Mouse (Mus musculus): ENCODE measurements around the gene Atxn1l. TPM values are rescaled to one million over a fixed set of nuclear protein-coding genes. Genes with fewer than 3 reads are reported as not detected.
"Not testable (repeated sequence)": the region's sequence is repeated elsewhere in the genome, so short reads cannot be mapped to it uniquely, and the experiment has no call there.

Gene Atxn1l
- 31.0 and 41.8 TPM in 2 replicates for total RNA-seq (2021)
- long read RNA-seq, full-length matches to known transcripts, result 1 of 16 reads
- long read RNA-seq, partial matches to known transcripts, result 1 of 16 reads
- long read RNA-seq, other reads (novel, unspliced or antisense), result 14 of 16 reads

DNA sequence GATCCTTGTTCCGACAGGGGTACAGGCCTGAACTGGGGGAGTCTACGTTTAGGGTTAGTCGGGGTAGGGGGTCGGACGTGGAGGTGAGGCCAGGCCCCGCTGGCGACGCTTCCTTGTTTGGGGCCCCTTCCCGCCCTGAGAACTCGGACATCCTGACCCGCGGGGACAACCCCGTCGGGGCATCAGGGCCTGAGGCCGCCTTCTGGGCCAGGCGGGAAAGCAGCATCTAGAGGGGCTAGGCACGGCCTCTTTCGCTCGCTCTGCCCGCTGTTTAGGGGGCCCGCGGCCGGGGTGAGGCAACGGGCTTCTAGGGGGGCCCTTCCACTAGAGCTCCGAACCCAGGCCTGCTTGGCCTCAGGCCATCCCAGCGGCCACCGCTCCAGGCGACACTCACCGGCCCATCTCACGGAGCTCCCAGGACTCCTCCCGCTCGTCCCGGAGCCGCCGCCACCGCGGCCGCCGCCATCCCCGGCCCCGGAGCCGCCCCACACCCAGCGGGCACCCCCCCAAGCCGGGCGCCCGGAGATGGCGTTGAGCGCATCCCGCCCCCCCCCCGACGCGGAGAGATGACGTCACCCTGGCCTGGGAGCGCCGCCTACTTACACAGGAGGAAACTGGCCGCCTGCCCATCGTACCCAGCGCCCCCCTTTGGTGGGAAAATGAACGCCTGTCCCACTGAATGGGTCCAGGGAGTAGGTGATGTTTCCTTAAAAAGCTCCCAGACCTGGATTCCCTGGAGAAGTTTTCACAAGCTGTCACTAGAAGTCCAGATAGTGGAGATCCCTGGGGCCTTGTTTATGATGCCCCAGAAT is at the start of gene Atxn1l:
Gene Atxn1l (minus strand): TSS at position 503 of the 812 bp plus-strand sequence.
- DNase-seq, result peak; percentile 87

DNA sequence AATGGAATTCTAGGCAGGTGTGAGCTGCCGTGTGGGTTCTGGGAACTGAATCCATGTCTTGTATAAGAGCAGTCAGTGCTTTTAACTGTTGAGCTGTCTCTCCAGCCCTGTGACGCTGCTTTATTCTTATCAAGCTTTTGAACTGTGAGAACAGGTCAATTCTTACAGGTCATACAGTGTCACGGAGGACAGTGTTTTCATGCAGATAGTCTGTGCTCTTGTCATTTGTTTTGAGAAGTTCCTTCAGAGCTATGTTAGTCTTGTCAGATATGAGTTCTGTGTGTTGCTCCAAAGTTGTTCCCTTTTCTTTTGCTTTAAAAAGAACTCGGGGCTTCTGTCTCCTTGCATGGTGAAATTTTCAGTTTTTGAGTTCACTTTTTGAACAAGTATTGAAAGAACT is 43.0 kb upstream of the Atxn1l start:
- DNase-seq, result no peak

DNA sequence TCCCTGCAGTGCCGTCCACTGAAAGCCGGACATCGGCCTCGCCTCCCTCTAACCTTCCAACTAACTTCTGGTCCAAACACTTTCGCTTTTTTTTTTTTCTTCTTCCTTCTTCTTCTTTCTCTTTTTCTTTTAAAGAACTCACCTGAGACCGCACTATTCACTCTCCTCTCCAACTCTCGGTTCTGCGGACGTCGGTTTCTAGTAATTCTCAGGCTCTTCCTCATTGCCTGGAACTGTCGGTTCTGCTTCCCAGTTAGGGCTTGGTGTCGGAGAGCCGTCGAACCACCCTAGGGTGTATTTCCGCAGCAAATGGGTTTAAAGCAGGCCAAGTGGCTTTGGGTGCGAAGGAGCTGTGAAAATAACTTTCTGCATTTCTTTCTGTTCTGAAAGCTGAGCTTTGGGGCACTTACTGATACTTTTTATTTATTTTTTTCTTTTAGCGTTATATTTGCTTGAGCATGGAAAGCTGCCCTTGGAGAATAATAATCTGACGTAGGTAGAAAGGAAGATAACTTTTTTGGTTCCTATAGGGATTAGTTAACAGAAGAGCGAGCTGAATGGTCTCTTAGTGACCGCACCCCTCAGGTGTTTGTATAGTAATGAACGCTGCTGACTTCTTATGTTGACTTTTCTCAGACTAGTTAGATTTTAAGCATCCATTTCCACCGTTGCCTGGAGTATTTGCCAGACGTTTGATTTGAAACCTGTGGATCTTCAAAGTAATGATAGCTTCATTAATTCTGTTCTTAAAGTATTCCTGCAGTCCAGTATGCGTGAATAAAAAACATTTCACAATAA is 42.1 kb upstream of the Atxn1l start:
- DNase-seq, result no peak

DNA sequence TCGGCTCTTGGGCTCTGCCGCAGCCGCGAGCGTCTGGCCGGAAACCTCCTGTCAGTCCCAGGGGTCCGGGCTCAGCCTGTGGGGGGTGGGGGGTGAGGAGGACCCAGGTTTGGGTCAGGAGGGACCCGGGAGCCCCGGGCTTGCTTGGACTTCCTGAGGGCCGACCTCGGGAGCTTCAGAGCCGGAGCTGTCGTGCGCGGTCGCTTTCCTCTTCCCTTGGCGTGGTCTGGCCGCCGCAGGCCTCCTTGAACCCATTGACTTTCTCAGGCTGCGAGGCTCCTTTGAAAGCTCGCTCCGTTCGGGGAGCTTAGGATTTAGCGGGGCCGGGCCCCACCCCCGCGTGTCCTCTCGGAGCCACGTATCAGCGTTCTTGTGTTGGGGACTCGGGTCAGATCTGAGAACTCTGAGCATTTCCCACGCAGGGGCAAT is 41.5 kb upstream of the Atxn1l start:
- DNase-seq, result peak; percentile 35

GRCm38 (mm10) chr8:109778280-109778977 is 40.9 kb upstream of the Atxn1l start, which contains the start of gene Ap1g1:
Gene Ap1g1 (plus strand): TSS chr8:109778554.
- peak; percentile 95 for DNase-seq

DNA sequence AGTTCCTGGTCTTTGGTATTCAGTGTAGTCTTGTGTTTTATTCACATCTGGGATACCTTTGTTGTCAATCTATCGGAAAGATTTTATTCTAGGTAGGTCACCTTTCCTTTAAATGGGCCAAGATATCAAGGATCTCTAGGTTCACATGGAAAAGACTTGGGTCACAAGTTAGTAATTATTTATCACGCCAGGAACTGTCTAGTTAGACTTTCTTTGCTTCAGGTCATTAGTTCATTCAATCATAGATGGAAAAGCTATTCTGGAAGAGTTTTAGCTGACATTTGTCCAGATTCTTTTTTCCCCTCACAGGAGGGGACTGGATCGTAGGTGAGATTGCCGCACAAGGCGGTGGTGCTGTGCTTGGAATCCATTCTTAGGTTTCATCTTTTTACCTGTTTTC is 40.3 kb upstream of the Atxn1l start:
- no peak for DNase-seq

DNA sequence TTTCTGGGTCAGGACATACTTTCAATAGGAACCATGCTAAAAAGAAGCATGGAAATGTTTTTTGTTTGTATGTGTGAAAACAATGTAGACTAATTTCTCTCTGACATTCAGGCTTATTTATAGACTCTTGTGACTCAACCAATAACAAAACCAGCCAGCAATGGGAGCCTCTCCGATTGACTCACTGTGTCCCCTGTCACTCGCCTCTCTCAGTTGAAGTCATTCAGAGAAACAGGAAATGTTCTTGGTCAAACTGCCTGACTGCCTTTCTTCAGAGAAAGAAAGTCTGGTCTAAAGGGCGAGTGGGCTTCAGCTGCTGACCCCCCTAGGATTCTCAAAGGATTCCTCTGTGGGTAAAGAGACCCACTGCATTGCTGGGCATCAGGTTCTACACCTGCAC is 35.6 kb upstream of the Atxn1l start:
- DNase-seq, result no peak

- DNase-seq, result no peak
Observed at GRCm38 (mm10) chr8:109766081-109766480, 28.5 kb upstream of the Atxn1l start.

DNA sequence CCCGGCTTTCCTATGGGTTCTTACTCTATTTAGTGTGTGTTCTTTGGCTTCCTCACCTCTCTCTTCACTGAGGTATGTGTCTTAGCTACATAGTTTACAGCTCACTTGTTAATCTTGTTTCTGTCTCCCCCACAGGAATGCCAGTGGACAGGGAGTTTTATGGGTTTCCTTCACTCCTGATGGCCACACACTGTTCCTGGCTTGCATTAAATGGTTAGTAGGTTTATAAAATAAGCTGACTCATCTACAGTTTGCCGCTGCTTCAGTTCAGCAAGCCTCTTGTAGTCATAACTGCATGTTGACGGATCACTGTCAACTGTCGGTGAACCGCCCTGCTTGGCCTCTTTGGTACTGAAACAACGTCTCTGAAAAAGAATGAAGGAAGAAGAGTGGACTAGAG is 26.5 kb upstream of the Atxn1l start:
- DNase-seq, result no peak

DNA sequence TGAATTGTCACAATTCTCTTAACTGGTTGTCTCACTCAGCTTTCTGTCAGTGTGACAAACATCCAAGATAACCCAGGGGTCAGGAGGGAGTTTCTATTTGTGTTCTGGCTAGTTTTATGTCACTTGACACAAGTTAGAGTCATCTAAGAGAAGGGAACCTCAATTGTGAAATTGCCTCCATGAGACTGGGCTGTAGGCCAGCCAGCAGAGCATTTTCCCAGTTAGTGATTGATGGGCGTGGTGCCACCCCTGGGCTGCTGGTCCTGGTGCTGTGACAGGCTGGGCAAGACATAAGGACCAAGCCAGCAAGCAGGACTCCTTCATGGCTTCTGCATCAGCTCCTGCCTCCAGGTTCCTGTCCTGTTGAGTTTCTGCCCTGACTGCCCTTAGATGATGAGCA is 22.7 kb upstream of the Atxn1l start:
- peak; percentile 61 for DNase-seq

GRCm38 (mm10) chr8:109759426-109759825 is 21.9 kb upstream of the Atxn1l start:
- DNase-seq, result no peak

GRCm38 (mm10) chr8:109756849-109757248 is 19.3 kb upstream of the Atxn1l start:
- DNase-seq, result no peak

GRCm38 (mm10) chr8:109755554-109755953 is 18.0 kb upstream of the Atxn1l start:
- DNase-seq, result not testable (repeated sequence)

DNA sequence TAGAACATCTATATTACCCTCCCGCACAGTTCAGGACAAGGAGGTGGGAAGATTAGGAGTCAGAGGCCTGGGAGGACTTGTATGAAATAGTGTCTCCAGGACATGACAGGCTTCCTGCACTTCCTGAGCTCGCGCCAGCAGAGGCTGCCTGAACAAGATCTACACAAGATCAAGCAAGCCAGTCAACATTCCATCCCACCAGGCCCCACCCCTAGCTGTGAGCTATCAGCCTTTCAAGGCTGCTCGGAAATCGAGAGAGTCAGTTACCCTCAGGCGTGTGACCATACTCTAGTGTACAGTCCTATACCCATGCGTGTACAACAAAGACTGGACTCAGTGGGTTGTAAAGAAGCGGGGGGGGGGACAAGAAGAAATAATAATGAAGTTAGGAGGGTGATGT is 17.2 kb upstream of the Atxn1l start:
- no peak for DNase-seq

DNA sequence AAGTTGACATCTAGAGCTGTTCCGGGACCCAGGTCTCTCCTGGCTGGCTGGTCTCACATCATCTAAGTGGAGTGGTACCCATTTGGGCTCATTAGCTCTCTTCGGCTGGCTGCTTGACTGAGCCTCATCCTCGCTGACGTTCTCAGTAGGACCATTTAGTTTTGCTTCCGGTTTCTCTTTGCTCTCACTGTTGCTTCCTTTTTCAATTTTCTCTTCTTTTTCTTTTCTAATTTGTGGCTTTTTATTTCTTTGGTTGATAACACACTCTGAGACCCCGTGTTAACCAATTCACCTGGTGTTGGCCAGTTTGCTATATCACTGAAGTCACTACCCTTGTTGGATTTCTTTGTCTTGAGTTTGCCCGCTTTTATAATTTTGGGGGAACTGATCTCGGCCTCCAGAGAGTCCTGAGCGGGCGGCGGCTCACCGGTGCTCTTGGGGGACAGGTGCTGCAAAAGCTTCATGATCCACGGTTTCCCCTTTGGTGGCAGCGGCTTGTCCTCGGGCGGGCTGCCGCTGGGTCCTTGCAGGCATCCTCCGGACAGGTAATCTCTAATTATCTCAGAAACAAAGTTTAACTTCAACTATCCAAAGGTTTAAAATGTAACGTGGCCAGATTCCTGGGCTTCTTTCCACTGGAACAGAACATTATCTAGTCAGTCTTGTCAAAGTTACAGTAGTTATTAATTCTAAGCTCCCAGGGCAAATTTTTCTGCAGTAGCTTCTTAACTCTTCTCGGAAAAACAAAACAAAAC is 14.4 kb upstream of the Atxn1l start:
- no peak for DNase-seq

GRCm38 (mm10) chr8:109750699-109751098 is 13.2 kb upstream of the Atxn1l start:
- DNase-seq, result no peak

GRCm38 (mm10) chr8:109750274-109750673 is 12.7 kb upstream of the Atxn1l start:
- DNase-seq, result no peak

DNA sequence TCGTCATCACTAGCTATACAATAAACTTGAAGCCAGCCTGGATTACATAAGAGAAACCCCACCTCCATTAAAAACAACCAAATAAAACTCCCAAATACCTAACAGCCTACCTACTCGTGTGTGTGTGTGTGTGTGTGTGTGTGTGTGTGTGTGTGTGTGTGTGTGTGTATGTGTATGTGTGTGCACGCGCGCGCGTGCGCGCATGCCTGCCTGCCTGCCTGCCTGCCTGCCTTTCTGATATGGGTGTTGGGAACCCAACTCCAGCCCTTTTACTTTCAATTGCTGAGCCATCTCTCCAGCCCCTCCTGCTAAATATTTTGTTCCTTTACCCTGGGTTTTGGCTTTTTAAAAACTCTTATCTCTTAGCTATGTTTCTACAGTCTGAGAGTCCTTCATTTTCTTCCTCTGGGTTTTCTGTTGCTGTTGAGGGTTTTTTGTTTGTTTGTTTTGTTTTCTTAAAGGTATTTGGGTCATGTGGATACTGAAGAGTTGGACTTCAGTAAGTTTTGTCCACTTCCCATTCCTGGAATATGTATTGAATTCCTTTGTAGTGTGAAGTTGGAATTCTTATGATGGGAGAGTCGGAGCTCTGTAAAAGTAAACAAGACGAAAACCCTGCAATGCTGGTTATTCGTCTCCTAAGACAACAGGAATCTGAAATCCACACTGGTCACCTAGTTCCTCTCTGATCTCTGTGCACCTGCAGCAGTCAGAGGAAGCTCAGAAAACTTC is 10.1 kb upstream of the Atxn1l start:
- DNase-seq, result no peak

DNA sequence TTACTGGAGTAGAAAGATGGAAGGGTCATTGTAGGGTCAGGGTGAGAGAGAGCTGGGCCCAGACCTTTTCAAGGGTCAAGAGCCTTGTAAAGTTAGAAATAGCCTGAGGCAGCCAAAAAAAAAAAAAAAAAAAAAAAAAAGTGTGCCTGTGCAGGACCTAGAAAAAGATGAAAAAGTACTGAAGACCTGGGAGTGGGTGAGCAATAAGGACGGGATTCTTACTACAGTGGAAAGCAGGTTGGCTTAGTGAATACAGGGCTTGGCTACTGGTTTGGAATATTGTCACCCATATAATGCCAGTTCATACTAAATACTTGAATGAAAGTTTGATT is 476 bp upstream of the Atxn1l start:
- no peak for DNase-seq

GRCm38 (mm10) chr8:109736819-109737218 is 720 bp downstream of the Atxn1l start:
- DNase-seq, result no peak

DNA sequence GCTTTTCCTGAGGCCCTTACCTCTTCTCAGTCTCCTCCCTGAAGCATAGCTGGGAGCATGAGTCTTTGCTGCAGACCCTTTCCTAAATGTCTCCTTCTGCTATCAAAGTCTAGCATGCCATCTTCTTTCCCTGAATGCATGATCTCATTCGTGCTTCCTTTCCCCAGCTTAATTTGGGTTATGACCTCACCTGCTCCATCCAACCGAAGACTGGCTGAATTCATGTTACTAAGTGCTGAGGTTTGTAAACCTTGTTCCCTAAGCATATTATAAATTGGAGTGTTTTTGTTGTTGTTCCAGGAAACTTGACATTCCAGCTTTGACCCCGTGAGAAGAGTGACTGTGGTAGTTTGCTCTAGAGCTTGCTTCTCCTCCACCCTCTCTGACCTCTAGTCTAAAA is 3.5 kb downstream of the Atxn1l start:
- no peak for DNase-seq
